Mouse (Mus musculus): ENCODE data around the gene Plscr1. TPM values are rescaled to one million over a fixed set of nuclear protein-coding genes. Genes with fewer than 3 reads are reported as not detected.

Plscr1 gene
- polyA plus RNA-seq, 1 experiment from 2014 or later, result 11.2 TPM

GRCm38 (mm10) chr9:92282563-92283171 is 33.1 kb downstream of the Plscr1 start:
- H3K27ac ChIP-seq, result no peak overlapping the region
- H3K27me3 ChIP-seq, result no peaks in the 10 kb centered on the region
- no peak for ATAC-seq (ENCODE audit: insufficient number of reproducible peaks, low FRiP score, low TSS enrichment, low read depth)
- WGBS, result 28% methylated on average over 7 of the region's 7 CpGs
- no peak overlapping the region for H3K4me2 ChIP-seq
- H3K4me3 ChIP-seq, result no peak overlapping the region
- no peaks in the 10 kb centered on the region for H3K9me3 ChIP-seq
- no peak overlapping the region for H3K9ac ChIP-seq
- no peaks in the 10 kb centered on the region for H3K4me1 ChIP-seq
- no peaks in the 10 kb centered on the region for H3K36me3 ChIP-seq

- no peaks in the 10 kb centered on the region for H3K27me3 ChIP-seq
- ATAC-seq (ENCODE audit: insufficient number of reproducible peaks, low FRiP score, low TSS enrichment, low read depth), result no peak
- WGBS, result 69% methylated on average over 3 of the region's 3 CpGs
- H3K9me3 ChIP-seq, result no peaks in the 10 kb centered on the region
- no peaks in the 10 kb centered on the region for H3K36me3 ChIP-seq
- H3K4me2 ChIP-seq, result no peak overlapping the region
- H3K4me1 ChIP-seq, result no peaks in the 10 kb centered on the region
- no peak overlapping the region for H3K4me3 ChIP-seq
- H3K9ac ChIP-seq, result no peak overlapping the region
- H3K27ac ChIP-seq, result no peak overlapping the region
Observed at GRCm38 (mm10) chr9:92289675-92290074, 40.1 kb downstream of the Plscr1 start.

- no peak overlapping the region for H3K9ac ChIP-seq
- no peaks in the 10 kb centered on the region for H3K9me3 ChIP-seq
- no peaks in the 10 kb centered on the region for H3K27me3 ChIP-seq
- no peak for ATAC-seq (ENCODE audit: insufficient number of reproducible peaks, low FRiP score, low TSS enrichment, low read depth)
- H3K4me3 ChIP-seq, result no peak overlapping the region
- no peak overlapping the region for H3K27ac ChIP-seq
- WGBS, result 67% methylated on average over 2 of the region's 2 CpGs
- no peaks in the 10 kb centered on the region for H3K4me1 ChIP-seq
- no peak overlapping the region for H3K4me2 ChIP-seq
- H3K36me3 ChIP-seq, result no peaks in the 10 kb centered on the region
Observed at GRCm38 (mm10) chr9:92292169-92292568, 42.6 kb downstream of the Plscr1 start.

- no peaks in the 10 kb centered on the region for H3K36me3 ChIP-seq
- ATAC-seq (ENCODE audit: insufficient number of reproducible peaks, low FRiP score, low TSS enrichment, low read depth), result no peak
- no peaks in the 10 kb centered on the region for H3K27me3 ChIP-seq
- no peak overlapping the region for H3K9ac ChIP-seq
- no peak overlapping the region for H3K27ac ChIP-seq
- no peak overlapping the region for H3K4me2 ChIP-seq
- no peak overlapping the region for H3K4me3 ChIP-seq
- H3K9me3 ChIP-seq, result no peaks in the 10 kb centered on the region
- no peaks in the 10 kb centered on the region for H3K4me1 ChIP-seq
- WGBS, result 46% methylated on average over 3 of the region's 3 CpGs
Observed at GRCm38 (mm10) chr9:92292922-92293321, 43.4 kb downstream of the Plscr1 start.

- Histone ChIP-seq H3K4me3 (no peak overlapping the region), H3K4me1 (no peaks in the 10 kb centered on the region), H3K27ac (no peak overlapping the region), H3K27me3 (no peaks in the 10 kb centered on the region), H3K36me3 (no peaks in the 10 kb centered on the region), H3K9me3 (no peaks in the 10 kb centered on the region), H3K4me2 (no peak overlapping the region), H3K9ac (no peak overlapping the region)
- WGBS, result 80% methylated on average over 2 of the region's 2 CpGs
- no peak for ATAC-seq (ENCODE audit: insufficient number of reproducible peaks, low FRiP score, low TSS enrichment, low read depth)
Observed at GRCm38 (mm10) chr9:92293560-92294548, 44.3 kb downstream of the Plscr1 start.

- no peak for ATAC-seq (ENCODE audit: insufficient number of reproducible peaks, low FRiP score, low TSS enrichment, low read depth)
- Histone ChIP-seq H3K36me3 (no peaks in the 10 kb centered on the region), H3K9me3 (no peaks in the 10 kb centered on the region), H3K4me3 (no peak overlapping the region), H3K27ac (no peak overlapping the region), H3K27me3 (no peaks in the 10 kb centered on the region), H3K4me2 (no peak overlapping the region), H3K9ac (no peak overlapping the region), H3K4me1 (no peaks in the 10 kb centered on the region)
- WGBS, result 73% methylated on average over 1 of the region's 1 CpGs
Observed at GRCm38 (mm10) chr9:92298288-92298687, 48.7 kb downstream of the Plscr1 start.

- Histone ChIP-seq H3K9me3 (no peaks in the 10 kb centered on the region), H3K9ac (no peak overlapping the region), H3K4me2 (no peak overlapping the region), H3K27ac (no peak overlapping the region), H3K4me3 (no peak overlapping the region), H3K4me1 (no peaks in the 10 kb centered on the region), H3K27me3 (no peaks in the 10 kb centered on the region), H3K36me3 (no peaks in the 10 kb centered on the region)
- 56% methylated on average over 3 of the region's 3 CpGs for WGBS
- ATAC-seq (ENCODE audit: insufficient number of reproducible peaks, low FRiP score, low TSS enrichment, low read depth), result no peak
Observed at GRCm38 (mm10) chr9:92301213-92301612, 51.7 kb downstream of the Plscr1 start.

GRCm38 (mm10) chr9:92305075-92305474 is 55.5 kb downstream of the Plscr1 start:
- Histone ChIP-seq H3K36me3 (no peaks in the 10 kb centered on the region), H3K9me3 (no peaks in the 10 kb centered on the region), H3K4me3 (no peak overlapping the region), H3K27ac (no peak overlapping the region), H3K4me1 (no peaks in the 10 kb centered on the region), H3K4me2 (no peak overlapping the region), H3K9ac (no peak overlapping the region), H3K27me3 (no peaks in the 10 kb centered on the region)
- no peak for ATAC-seq (ENCODE audit: insufficient number of reproducible peaks, low FRiP score, low TSS enrichment, low read depth)
- 63% methylated on average over 8 of the region's 8 CpGs for WGBS

- WGBS, result 78% methylated on average over 8 of the region's 8 CpGs
- Histone ChIP-seq H3K4me3 (no peak overlapping the region), H3K4me1 (no peaks in the 10 kb centered on the region), H3K9ac (no peak overlapping the region), H3K27ac (no peak overlapping the region), H3K27me3 (no peaks in the 10 kb centered on the region), H3K4me2 (no peak overlapping the region), H3K9me3 (no peaks in the 10 kb centered on the region), H3K36me3 (no peaks in the 10 kb centered on the region)
- no peak for ATAC-seq (ENCODE audit: insufficient number of reproducible peaks, low FRiP score, low TSS enrichment, low read depth)
Observed at GRCm38 (mm10) chr9:92305620-92306220, 56.2 kb downstream of the Plscr1 start.

- Histone ChIP-seq H3K9me3 (no peaks in the 10 kb centered on the region), H3K27ac (no peak within 1 kb of the TSS), H3K4me3 (no peak within 1 kb of the TSS), H3K36me3 (no peaks in the 10 kb centered on the region), H3K4me2 (no peak within 1 kb of the TSS), H3K27me3 (no peaks in the 10 kb centered on the region), H3K4me1 (no peaks in the 10 kb centered on the region), H3K9ac (no peak within 1 kb of the TSS)
- WGBS, result 89% methylated on average over 1 of the region's 1 CpGs
- ATAC-seq (ENCODE audit: insufficient number of reproducible peaks, low FRiP score, low TSS enrichment, low read depth), result no peak
Observed at GRCm38 (mm10) chr9:92309077-92309476, 59.5 kb downstream of the Plscr1 start, which contains the start of gene 1700057G04Rik. Gene 1700057G04Rik (plus strand): TSS chr9:92309377.

GRCm38 (mm10) chr9:92316791-92317190 is 67.2 kb downstream of the Plscr1 start:
- no peaks in the 10 kb centered on the region for H3K27me3 ChIP-seq

More at GRCm38 (mm10) chr9:92316791-92317190, 67.2 kb downstream of the Plscr1 start:
- 78% methylated on average over 3 of the region's 3 CpGs for WGBS
- H3K27ac ChIP-seq, result no peak overlapping the region
- H3K36me3 ChIP-seq, result no peaks in the 10 kb centered on the region
- no peak overlapping the region for H3K4me3 ChIP-seq
- no peak overlapping the region for H3K9ac ChIP-seq
- H3K4me2 ChIP-seq, result no peak overlapping the region
- no peaks in the 10 kb centered on the region for H3K9me3 ChIP-seq
- ATAC-seq (ENCODE audit: insufficient number of reproducible peaks, low FRiP score, low TSS enrichment, low read depth), result no peak
- no peaks in the 10 kb centered on the region for H3K4me1 ChIP-seq
